Mouse (Mus musculus): ENCODE results near the gene Grip1. TPM values are rescaled to one million over a fixed set of nuclear protein-coding genes. Genes with fewer than 3 reads are reported as not detected.

Gene Grip1
- polyA plus RNA-seq, 1 experiment from 2014 or later: 4.4 TPM

GRCm38 (mm10) chr10:119816001-119816400 is 362.4 kb downstream of the Grip1 start:
- peak; percentile 83 for DNase-seq (ENCODE audit: low spot score)
- Histone ChIP-seq H3K36me3 (no peaks in the 10 kb centered on the region), H3K27me3 (ENCODE audit: insufficient read depth, poor library complexity, severe bottlenecking) (no peaks in the 10 kb centered on the region), H3K27ac (peak overlapping the region; percentile 22; the same call in 1 of the 2 replicates), H3K4me3 (no peak overlapping the region), H3K9me3 (no peaks in the 10 kb centered on the region), H3K4me1 (peaks cover 29% of the 10 kb centered on the region)
- 32% methylated on average over 5 of the region's 5 CpGs for WGBS

GRCm38 (mm10) chr10:119818381-119818780 is 364.8 kb downstream of the Grip1 start:
- no peak for DNase-seq (ENCODE audit: low spot score)
- WGBS: 38% methylated on average over 5 of the region's 5 CpGs
- peaks cover 29% of the 10 kb centered on the region for H3K4me1 ChIP-seq
- H3K4me3 ChIP-seq: no peak overlapping the region
- H3K36me3 ChIP-seq: no peaks in the 10 kb centered on the region
- no peak overlapping the region for H3K27ac ChIP-seq
- H3K27me3 ChIP-seq (ENCODE audit: insufficient read depth, poor library complexity, severe bottlenecking): no peaks in the 10 kb centered on the region
- H3K9me3 ChIP-seq: no peaks in the 10 kb centered on the region

- H3K4me1 ChIP-seq: peaks cover 33% of the 10 kb centered on the region
- H3K27me3 ChIP-seq (ENCODE audit: insufficient read depth, poor library complexity, severe bottlenecking): no peaks in the 10 kb centered on the region
- H3K27ac ChIP-seq: peak overlapping the region; percentile 37; the same call in 1 of the 2 replicates
- H3K9me3 ChIP-seq: no peaks in the 10 kb centered on the region
- H3K4me3 ChIP-seq: peak overlapping the region; percentile 50
- 30% methylated on average over 17 of the region's 17 CpGs for WGBS
- no peak for DNase-seq (ENCODE audit: low spot score)
- H3K36me3 ChIP-seq: no peaks in the 10 kb centered on the region
Measured at GRCm38 (mm10) chr10:119819102-119819681, 365.6 kb downstream of the Grip1 start.

GRCm38 (mm10) chr10:119819740-119820139 is 366.1 kb downstream of the Grip1 start:
- Histone ChIP-seq H3K9me3 (no peaks in the 10 kb centered on the region), H3K27ac (peak overlapping the region; percentile 37; the same call in 1 of the 2 replicates), H3K4me1 (peaks cover 39% of the 10 kb centered on the region), H3K36me3 (no peaks in the 10 kb centered on the region), H3K4me3 (peak overlapping the region; percentile 50), H3K27me3 (ENCODE audit: insufficient read depth, poor library complexity, severe bottlenecking) (no peaks in the 10 kb centered on the region)
- no peak for DNase-seq (ENCODE audit: low spot score)
- WGBS: 44% methylated on average over 5 of the region's 5 CpGs

- no peak overlapping the region for H3K4me3 ChIP-seq
- H3K36me3 ChIP-seq: no peaks in the 10 kb centered on the region
- no peaks in the 10 kb centered on the region for H3K27me3 ChIP-seq (ENCODE audit: insufficient read depth, poor library complexity, severe bottlenecking)
- WGBS: 77% methylated on average over 4 of the region's 4 CpGs
- DNase-seq (ENCODE audit: low spot score): no peak
- H3K4me1 ChIP-seq: peaks cover 40% of the 10 kb centered on the region
- no peak overlapping the region for H3K27ac ChIP-seq
- no peaks in the 10 kb centered on the region for H3K9me3 ChIP-seq
Measured at GRCm38 (mm10) chr10:119820428-119820827, 366.8 kb downstream of the Grip1 start.

GRCm38 (mm10) chr10:119823691-119824090 is 370.1 kb downstream of the Grip1 start:
- Histone ChIP-seq H3K4me3 (no peak overlapping the region), H3K4me1 (peaks cover 23% of the 10 kb centered on the region), H3K27me3 (ENCODE audit: insufficient read depth, poor library complexity, severe bottlenecking) (no peaks in the 10 kb centered on the region), H3K9me3 (no peaks in the 10 kb centered on the region), H3K36me3 (no peaks in the 10 kb centered on the region), H3K27ac (no peak overlapping the region)
- 76% methylated on average over 7 of the region's 7 CpGs for WGBS
- no peak for DNase-seq (ENCODE audit: low spot score)

- peaks cover 15% of the 10 kb centered on the region; the same call in 1 of the 2 replicates for H3K4me1 ChIP-seq
- DNase-seq (ENCODE audit: low spot score): no peak
- H3K27ac ChIP-seq: no peak overlapping the region
- WGBS: 36% methylated on average over 11 of the region's 11 CpGs
- H3K9me3 ChIP-seq: no peaks in the 10 kb centered on the region
- H3K36me3 ChIP-seq: no peaks in the 10 kb centered on the region
- H3K27me3 ChIP-seq (ENCODE audit: insufficient read depth, poor library complexity, severe bottlenecking): no peaks in the 10 kb centered on the region
- no peak overlapping the region for H3K4me3 ChIP-seq
Measured at GRCm38 (mm10) chr10:119824521-119824920, 370.9 kb downstream of the Grip1 start.

GRCm38 (mm10) chr10:119830388-119830956 is 376.8 kb downstream of the Grip1 start:
- no peaks in the 10 kb centered on the region for H3K36me3 ChIP-seq
- H3K4me3 ChIP-seq: no peak overlapping the region
- no peaks in the 10 kb centered on the region; the same call in 1 of the 2 replicates for H3K4me1 ChIP-seq
- no peak for DNase-seq (ENCODE audit: low spot score)
- peaks cover 5% of the 10 kb centered on the region; the same call in 1 of the 2 replicates for H3K9me3 ChIP-seq
- 77% methylated on average over 6 of the region's 6 CpGs for WGBS
- no peaks in the 10 kb centered on the region for H3K27me3 ChIP-seq (ENCODE audit: insufficient read depth, poor library complexity, severe bottlenecking)
- H3K27ac ChIP-seq: no peak overlapping the region

GRCm38 (mm10) chr10:119831086-119831485 is 377.5 kb downstream of the Grip1 start:
- H3K27me3 ChIP-seq (ENCODE audit: insufficient read depth, poor library complexity, severe bottlenecking): no peaks in the 10 kb centered on the region
- no peak overlapping the region for H3K4me3 ChIP-seq
- no peaks in the 10 kb centered on the region; the same call in 1 of the 2 replicates for H3K4me1 ChIP-seq
- H3K36me3 ChIP-seq: no peaks in the 10 kb centered on the region
- no peak overlapping the region for H3K27ac ChIP-seq
- no peak for DNase-seq (ENCODE audit: low spot score)
- H3K9me3 ChIP-seq: peaks cover 5% of the 10 kb centered on the region; the same call in 1 of the 2 replicates
- 72% methylated on average over 1 of the region's 1 CpGs for WGBS

- no peak for DNase-seq (ENCODE audit: low spot score)
- H3K9me3 ChIP-seq: peaks cover 5% of the 10 kb centered on the region; the same call in 1 of the 2 replicates
- no peak overlapping the region for H3K4me3 ChIP-seq
- no peaks in the 10 kb centered on the region; the same call in 1 of the 2 replicates for H3K4me1 ChIP-seq
- H3K27me3 ChIP-seq (ENCODE audit: insufficient read depth, poor library complexity, severe bottlenecking): no peaks in the 10 kb centered on the region
- H3K27ac ChIP-seq: no peak overlapping the region
- H3K36me3 ChIP-seq: no peaks in the 10 kb centered on the region
- WGBS: 76% methylated on average over 5 of the region's 5 CpGs
Measured at GRCm38 (mm10) chr10:119833334-119833733, 379.7 kb downstream of the Grip1 start.

- H3K27me3 ChIP-seq (ENCODE audit: insufficient read depth, poor library complexity, severe bottlenecking): no peaks in the 10 kb centered on the region
- 81% methylated on average over 4 of the region's 4 CpGs for WGBS
- DNase-seq (ENCODE audit: low spot score): no peak
Measured at GRCm38 (mm10) chr10:119834122-119834521, 380.5 kb downstream of the Grip1 start.

GRCm38 (mm10) chr10:119839645-119840044 is 386.0 kb downstream of the Grip1 start:
- Histone ChIP-seq H3K27me3 (ENCODE audit: insufficient read depth, poor library complexity, severe bottlenecking) (no peaks in the 10 kb centered on the region), H3K9me3 (no peaks in the 10 kb centered on the region), H3K4me3 (no peak overlapping the region), H3K27ac (no peak overlapping the region), H3K36me3 (no peaks in the 10 kb centered on the region), H3K4me1 (peaks cover 4% of the 10 kb centered on the region; the same call in 1 of the 2 replicates)
- DNase-seq (ENCODE audit: low spot score): no peak
- WGBS: 67% methylated on average over 11 of the region's 11 CpGs

More at GRCm38 (mm10) chr10:119834122-119834521, 380.5 kb downstream of the Grip1 start:
- H3K27ac ChIP-seq: no peak overlapping the region
- H3K36me3 ChIP-seq: no peaks in the 10 kb centered on the region
- H3K4me3 ChIP-seq: no peak overlapping the region
- H3K4me1 ChIP-seq: no peaks in the 10 kb centered on the region; the same call in 1 of the 2 replicates
- H3K9me3 ChIP-seq: peaks cover 5% of the 10 kb centered on the region; the same call in 1 of the 2 replicates

- no peaks in the 10 kb centered on the region for H3K27me3 ChIP-seq (ENCODE audit: insufficient read depth, poor library complexity, severe bottlenecking)
- H3K9me3 ChIP-seq: no peaks in the 10 kb centered on the region
- no peak overlapping the region for H3K27ac ChIP-seq
- WGBS: 87% methylated on average over 4 of the region's 4 CpGs
- DNase-seq (ENCODE audit: low spot score): no peak
- no peaks in the 10 kb centered on the region for H3K36me3 ChIP-seq
- H3K4me3 ChIP-seq: no peak overlapping the region
- peaks cover 11% of the 10 kb centered on the region for H3K4me1 ChIP-seq
Measured at GRCm38 (mm10) chr10:119842004-119842403, 388.4 kb downstream of the Grip1 start.
